Mouse (Mus musculus) lung, embryonic 15.5 days (tissue): ENCODE measurements around the gene Cotl1. TPM values are rescaled to one million over a fixed set of nuclear protein-coding genes. Genes with fewer than 3 reads are reported as not detected.

Experiments
- ATAC-seq: fragments of 200-750 bp; cut with Nextera tagmentation; 2 replicates; pipeline ENCODE4 v1.8.0; 2017; ENCODE audit warnings: moderate number of reproducible peaks, borderline replicate concordance; ENCODE audit not compliant: low FRiP score, low TSS enrichment; ENCODE audit errors: extremely low read depth
- H3K27ac ChIP-seq: fragments of 300-500 bp; sonication (generic); 2 replicates; pipeline ENCODE4 v1.5.1; 2015; ENCODE audit warnings: moderate library complexity, mild to moderate bottlenecking, inconsistent platforms
- H3K27me3 ChIP-seq: fragments of 300-500 bp; sonication (generic); 2 replicates; pipeline ENCODE4 v1.6.1; 2015; ENCODE audit warnings: inconsistent platforms
- H3K36me3 ChIP-seq: fragments of 300-500 bp; sonication (generic); 2 replicates; pipeline ENCODE4 v1.6.1; 2015; ENCODE audit warnings: inconsistent platforms
- H3K4me1 ChIP-seq: fragments of 300-500 bp; sonication (generic); 2 replicates; pipeline ENCODE4 v1.6.1; 2015; ENCODE audit warnings: inconsistent platforms
- H3K4me2 ChIP-seq: fragments of 300-500 bp; sonication (generic); 2 replicates; pipeline ENCODE4 v1.6.1; 2015; ENCODE audit warnings: inconsistent platforms, mild to moderate bottlenecking, moderate library complexity
- H3K4me3 ChIP-seq: fragments of 300-500 bp; sonication (generic); 2 replicates; pipeline ENCODE4 v1.5.1; 2015; ENCODE audit warnings: mild to moderate bottlenecking, inconsistent platforms
- H3K9ac ChIP-seq: fragments of 300-500 bp; sonication (generic); 2 replicates; pipeline ENCODE4 v1.6.1; 2015; ENCODE audit warnings: inconsistent platforms
- H3K9me3 ChIP-seq: fragments of 300-500 bp; sonication (generic); 2 replicates; pipeline ENCODE4 v1.6.1; 2016; ENCODE audit warnings: inconsistent platforms
- WGBS: fragments of 180-500 bp; shearing (Covaris S2); methylation state at CpG from one replicate; pipeline ENCODE4 v1.1.7; 2015; 5-methylcytosine and 5-hydroxymethylcytosine counted together
- polyA plus RNA-seq: library from polyadenylated mRNA; unstranded; fragments of >200 nt; fragmentation: Nextera tagmentation; extraction: Ambion mirVana; gene quantifications from 2 replicates; pipeline ENCODE4 v1.2.1, GENCODE M21; 2015

The Cotl1 gene
- polyA plus RNA-seq, result 65.8 and 68.1 TPM in 2 replicates

GRCm38 (mm10) chr8:119840275-119840808, at the start of gene Cotl1:
Cotl1 (minus strand) TSS chr8:119840544.
- Histone ChIP-seq H3K9me3 (no peaks in the 10 kb centered on the region), H3K36me3 (no peaks in the 10 kb centered on the region), H3K4me3 (peak within 1 kb of the TSS; percentile 59), H3K27ac (peak within 1 kb of the TSS; percentile 58), H3K9ac (peak within 1 kb of the TSS; percentile 69), H3K4me1 (peaks cover 37% of the 10 kb centered on the region), H3K4me2 (peak within 1 kb of the TSS; percentile 89), H3K27me3 (no peaks in the 10 kb centered on the region; the same call in 1 of the 2 replicates)
- under 1% methylated on average over 57 of the region's 57 CpGs for WGBS
- peak; percentile 93 for ATAC-seq

- H3K9ac ChIP-seq, result no peak overlapping the region
- 71% methylated on average over 4 of the region's 4 CpGs for WGBS
- no peak for ATAC-seq
- no peak overlapping the region for H3K4me3 ChIP-seq
- no peaks in the 10 kb centered on the region for H3K9me3 ChIP-seq
- H3K27me3 ChIP-seq, result no peaks in the 10 kb centered on the region
- no peak overlapping the region for H3K27ac ChIP-seq
- H3K36me3 ChIP-seq, result no peaks in the 10 kb centered on the region
- peaks cover 11% of the 10 kb centered on the region for H3K4me1 ChIP-seq
- no peak overlapping the region for H3K4me2 ChIP-seq
Observed at GRCm38 (mm10) chr8:119888012-119888411, 47.7 kb upstream of the Cotl1 start.

- H3K4me2 ChIP-seq, result no peak overlapping the region
- H3K36me3 ChIP-seq, result no peaks in the 10 kb centered on the region
- 88% methylated on average over 3 of the region's 3 CpGs for WGBS
- no peak for ATAC-seq
- H3K4me3 ChIP-seq, result no peak overlapping the region
- H3K27me3 ChIP-seq, result no peaks in the 10 kb centered on the region
- H3K9ac ChIP-seq, result no peak overlapping the region
- peaks cover 11% of the 10 kb centered on the region for H3K4me1 ChIP-seq
- no peaks in the 10 kb centered on the region for H3K9me3 ChIP-seq
- H3K27ac ChIP-seq, result no peak overlapping the region
Observed at GRCm38 (mm10) chr8:119887130-119887529, 46.8 kb upstream of the Cotl1 start.

- Histone ChIP-seq H3K4me1 (peaks cover 11% of the 10 kb centered on the region), H3K27ac (peak overlapping the region; percentile 11; the same call in 1 of the 2 replicates), H3K27me3 (no peaks in the 10 kb centered on the region), H3K36me3 (no peaks in the 10 kb centered on the region), H3K4me3 (no peak overlapping the region), H3K9ac (no peak overlapping the region), H3K9me3 (no peaks in the 10 kb centered on the region), H3K4me2 (no peak overlapping the region)
- 23% methylated on average over 3 of the region's 3 CpGs for WGBS
- peak; percentile 80 for ATAC-seq
Observed at GRCm38 (mm10) chr8:119885612-119886011, 45.3 kb upstream of the Cotl1 start.

- H3K9ac ChIP-seq, result no peak overlapping the region
- H3K9me3 ChIP-seq, result no peaks in the 10 kb centered on the region
- no peak for ATAC-seq
- H3K4me1 ChIP-seq, result peaks cover 11% of the 10 kb centered on the region
- H3K27me3 ChIP-seq, result no peaks in the 10 kb centered on the region
- no peak overlapping the region for H3K4me2 ChIP-seq
- WGBS, result 88% methylated on average over 7 of the region's 7 CpGs
- no peak overlapping the region for H3K27ac ChIP-seq
- H3K36me3 ChIP-seq, result no peaks in the 10 kb centered on the region
- H3K4me3 ChIP-seq, result no peak overlapping the region
Observed at GRCm38 (mm10) chr8:119883281-119883680, 42.9 kb upstream of the Cotl1 start.

- Histone ChIP-seq H3K9me3 (no peaks in the 10 kb centered on the region), H3K27ac (no peak overlapping the region), H3K4me2 (no peak overlapping the region), H3K4me3 (no peak overlapping the region), H3K4me1 (peaks cover 11% of the 10 kb centered on the region), H3K27me3 (no peaks in the 10 kb centered on the region), H3K9ac (no peak overlapping the region), H3K36me3 (no peaks in the 10 kb centered on the region)
- no peak for ATAC-seq
- 83% methylated on average over 8 of the region's 8 CpGs for WGBS
Observed at GRCm38 (mm10) chr8:119881917-119882316, 41.6 kb upstream of the Cotl1 start.

GRCm38 (mm10) chr8:119881301-119881700, 41.0 kb upstream of the Cotl1 start:
- WGBS, result 55% methylated on average over 6 of the region's 6 CpGs
- Histone ChIP-seq H3K9ac (no peak overlapping the region), H3K36me3 (no peaks in the 10 kb centered on the region), H3K4me1 (peaks cover 11% of the 10 kb centered on the region), H3K27ac (no peak overlapping the region), H3K9me3 (no peaks in the 10 kb centered on the region), H3K4me3 (no peak overlapping the region), H3K27me3 (no peaks in the 10 kb centered on the region), H3K4me2 (no peak overlapping the region)
- no peak for ATAC-seq

GRCm38 (mm10) chr8:119873181-119873580, 32.8 kb upstream of the Cotl1 start:
- Histone ChIP-seq H3K27me3 (no peaks in the 10 kb centered on the region), H3K36me3 (peaks cover 26% of the 10 kb centered on the region), H3K9ac (no peak overlapping the region), H3K27ac (no peak overlapping the region), H3K4me1 (no peaks in the 10 kb centered on the region), H3K4me2 (no peak overlapping the region), H3K4me3 (no peak overlapping the region), H3K9me3 (no peaks in the 10 kb centered on the region)
- 98% methylated on average over 1 of the region's 1 CpGs for WGBS
- no peak for ATAC-seq

- no peak overlapping the region for H3K27ac ChIP-seq
- H3K9me3 ChIP-seq, result no peaks in the 10 kb centered on the region
- H3K4me2 ChIP-seq, result no peak overlapping the region
- peaks cover 26% of the 10 kb centered on the region for H3K36me3 ChIP-seq
- 64% methylated on average over 20 of the region's 20 CpGs for WGBS
- ATAC-seq, result no peak
- no peak overlapping the region for H3K9ac ChIP-seq
- H3K4me3 ChIP-seq, result no peak overlapping the region
- no peaks in the 10 kb centered on the region for H3K27me3 ChIP-seq
- no peaks in the 10 kb centered on the region for H3K4me1 ChIP-seq
Observed at GRCm38 (mm10) chr8:119869616-119870015, 29.3 kb upstream of the Cotl1 start.

GRCm38 (mm10) chr8:119862749-119863148, 22.4 kb upstream of the Cotl1 start:
- Histone ChIP-seq H3K9ac (peak overlapping the region; percentile 53), H3K27me3 (no peaks in the 10 kb centered on the region; the same call in 1 of the 2 replicates), H3K4me2 (peak overlapping the region; percentile 87), H3K4me3 (peak overlapping the region; percentile 56), H3K4me1 (peaks cover 13% of the 10 kb centered on the region), H3K36me3 (no peaks in the 10 kb centered on the region), H3K9me3 (no peaks in the 10 kb centered on the region), H3K27ac (peak overlapping the region; percentile 27; the same call in 1 of the 2 replicates)
- ATAC-seq, result no peak
- WGBS, result 9% methylated on average over 6 of the region's 6 CpGs

- H3K27ac ChIP-seq, result peak overlapping the region; percentile 27
- no peaks in the 10 kb centered on the region for H3K9me3 ChIP-seq
- H3K9ac ChIP-seq, result peak overlapping the region; percentile 53
- no peaks in the 10 kb centered on the region for H3K36me3 ChIP-seq
- no peaks in the 10 kb centered on the region; the same call in 1 of the 2 replicates for H3K27me3 ChIP-seq
- H3K4me1 ChIP-seq, result peaks cover 13% of the 10 kb centered on the region
- peak overlapping the region; percentile 87 for H3K4me2 ChIP-seq
- H3K4me3 ChIP-seq, result peak overlapping the region; percentile 56
- 1% methylated on average over 18 of the region's 19 CpGs for WGBS
- peak; percentile 59; the same call in 1 of the 2 replicates for ATAC-seq
Observed at GRCm38 (mm10) chr8:119862390-119862734, 22.0 kb upstream of the Cotl1 start.

- under 1% methylated on average over 35 of the region's 35 CpGs for WGBS
- H3K4me3 ChIP-seq, result peak within 1 kb of the TSS; percentile 56
- H3K4me2 ChIP-seq, result peak within 1 kb of the TSS; percentile 87
- no peaks in the 10 kb centered on the region for H3K9me3 ChIP-seq
- H3K9ac ChIP-seq, result peak within 1 kb of the TSS; percentile 53
- peak within 1 kb of the TSS; percentile 27 for H3K27ac ChIP-seq
- no peaks in the 10 kb centered on the region for H3K36me3 ChIP-seq
- H3K4me1 ChIP-seq, result peaks cover 13% of the 10 kb centered on the region
- no peaks in the 10 kb centered on the region; the same call in 1 of the 2 replicates for H3K27me3 ChIP-seq
- peak; percentile 97 for ATAC-seq
Observed at GRCm38 (mm10) chr8:119861706-119862389, 21.5 kb upstream of the Cotl1 start, which contains the start of gene Klhl36. Klhl36 (plus strand) TSS chr8:119862266.
